Mouse (Mus musculus) cerebellum, adult 2 months (tissue): ENCODE measurements at regions not wholly inside any gene's neighbourhood (a gene's known extent, or its start where the extent isn't known, plus 50 kb on each side); places are given as distances from the start of the nearest gene placed in this dataset.

ENCODE experiments used
- DNase-seq, 2 experiments: peaks; one replicate each; pipeline ENCODE4 v3.0.0; 2021
- H3K27ac ChIP-seq: fragments of 200-500 bp; 2 replicates; pipeline ENCODE4 v1.5.1; 2012; ENCODE audit warnings: low read length, control low read depth, inconsistent platforms; ENCODE audit not compliant: insufficient read depth
- H3K27me3 ChIP-seq: fragments of 200-500 bp; 2 replicates; pipeline ENCODE4 v1.6.1; 2012; ENCODE audit warnings: inconsistent platforms, mild to moderate bottlenecking, low read length, moderate library complexity; ENCODE audit not compliant: control insufficient read depth, insufficient read depth
- H3K4me1 ChIP-seq: fragments of 200-500 bp; 2 replicates; pipeline ENCODE4 v1.6.1; 2011; ENCODE audit warnings: low read length; ENCODE audit not compliant: control insufficient read depth, insufficient read depth
- H3K4me3 ChIP-seq: fragments of 200-500 bp; replicated peaks from 2 replicates; pipeline ENCODE3; 2011; ENCODE audit warnings: mild to moderate bottlenecking, low read depth, low read length, control low read depth; ENCODE audit not compliant: insufficient read depth
- CTCF ChIP-seq: fragments of 200-500 bp; IDR thresholded peaks from 2 replicates; pipeline ENCODE4 v1.5.1; 2011; ENCODE audit warnings: low read depth, mild to moderate bottlenecking, control low read depth, low read length, moderate library complexity, borderline replicate concordance; ENCODE audit not compliant: insufficient read depth
- POLR2A ChIP-seq: fragments of 200-500 bp; IDR thresholded peaks from 2 replicates; pipeline ENCODE4 v1.6.1; 2011; ENCODE audit warnings: low read length, control low read depth, borderline replicate concordance; ENCODE audit not compliant: insufficient read depth
- WGBS: fragments of 180-500 bp; shearing (Covaris S2); methylation state at CpG from one replicate; pipeline ENCODE4 v1.1.7; 2018; 5-methylcytosine and 5-hydroxymethylcytosine counted together

- TF ChIP-seq POLR2A (no peak), CTCF (no peak)
- H3K4me3 ChIP-seq: no peak overlapping the region
- H3K27me3 ChIP-seq: no peaks in the 10 kb centered on the region
- peaks cover 6% of the 10 kb centered on the region; the same call in 1 of the 2 replicates for H3K4me1 ChIP-seq
- WGBS: 90% methylated on average over 8 of the region's 8 CpGs
- DNase-seq: no peak
- no peak overlapping the region for H3K27ac ChIP-seq
These were observed 684.0 kb upstream of the Car8 start for GRCm38 (mm10) chr4:8922695-8923363.

- Histone ChIP-seq H3K4me1 (peaks cover 6% of the 10 kb centered on the region; the same call in 1 of the 2 replicates), H3K27me3 (no peaks in the 10 kb centered on the region), H3K4me3 (no peak overlapping the region), H3K27ac (no peak overlapping the region)
- WGBS: 56% methylated on average over 31 of the region's 31 CpGs
- no peak for DNase-seq
- TF ChIP-seq CTCF: no peak
- no peak for TF ChIP-seq POLR2A
These were observed 682.9 kb upstream of the Car8 start for GRCm38 (mm10) chr4:8921477-8922385.

GRCm38 (mm10) chr4:8920306-8920705 lies 681.5 kb upstream of the Car8 start:
- Histone ChIP-seq H3K27ac (no peak overlapping the region), H3K4me3 (no peak overlapping the region), H3K27me3 (no peaks in the 10 kb centered on the region), H3K4me1 (peaks cover 14% of the 10 kb centered on the region; the same call in 1 of the 2 replicates)
- WGBS: 91% methylated on average over 2 of the region's 2 CpGs
- DNase-seq: no peak
- TF ChIP-seq CTCF: no peak
- TF ChIP-seq POLR2A: no peak

GRCm38 (mm10) chr4:8919366-8919984 lies 680.6 kb upstream of the Car8 start:
- Histone ChIP-seq H3K27me3 (no peaks in the 10 kb centered on the region), H3K27ac (no peak overlapping the region), H3K4me3 (no peak overlapping the region), H3K4me1 (peaks cover 14% of the 10 kb centered on the region; the same call in 1 of the 2 replicates)
- TF ChIP-seq CTCF (no peak), POLR2A (no peak)
- no peak for DNase-seq
- 81% methylated on average over 9 of the region's 9 CpGs for WGBS
